Mouse (Mus musculus) left cerebral cortex, postnatal 14 days (tissue): Measurements from ENCODE around the gene Pdss2. TPM values are rescaled to one million over a fixed set of nuclear protein-coding genes. Genes with fewer than 3 reads are reported as not detected.
"Not testable (repeated sequence)": the region's sequence is repeated elsewhere in the genome, so short reads cannot be mapped to it uniquely, and the experiment has no call there.

Experiments
- DNase-seq, 2 experiments: peaks; one replicate each; pipeline ENCODE4 v3.0.0; 2021 to 2022; ENCODE audit warnings: low spot score in 2 of 2, mixed read lengths in 1 of 2
- intact Hi-C: fragments of 180-260 bp; cut with DNase I; formaldehyde crosslinking; loops from one replicate; pipeline ENCODE4 v1.15.1; 2025
- total RNA-seq, 2 experiments: library from RNA; stranded (reverse); gene quantifications; 2 replicates each; pipeline ENCODE4 v1.2.3; 2021

The Pdss2 gene
- total RNA-seq, 2 experiments from 2014 or later = 17.6 to 18.1 TPM

DNA sequence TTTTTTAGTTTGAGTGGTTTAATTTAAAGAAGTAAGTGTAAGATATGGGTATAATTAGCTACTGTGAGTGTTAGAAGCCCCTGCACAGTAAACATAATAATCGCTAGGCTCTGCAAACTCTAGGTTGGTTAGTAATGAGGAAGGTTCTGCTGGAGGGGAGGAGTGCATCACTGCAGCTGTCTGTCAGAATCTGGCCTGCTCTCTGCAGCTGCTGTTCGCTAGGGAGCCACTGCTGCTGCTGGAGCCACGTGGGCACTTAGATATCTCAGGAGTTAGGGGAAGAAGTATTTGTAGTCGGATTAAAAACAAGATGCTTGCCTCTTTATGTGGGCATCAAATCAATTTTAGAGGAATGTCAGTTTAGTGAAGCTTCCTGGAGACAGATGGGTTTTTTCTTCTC, 13.2 kb downstream of the Pdss2 start:
- no peak for DNase-seq
- intact Hi-C loops = no loop called here

DNA sequence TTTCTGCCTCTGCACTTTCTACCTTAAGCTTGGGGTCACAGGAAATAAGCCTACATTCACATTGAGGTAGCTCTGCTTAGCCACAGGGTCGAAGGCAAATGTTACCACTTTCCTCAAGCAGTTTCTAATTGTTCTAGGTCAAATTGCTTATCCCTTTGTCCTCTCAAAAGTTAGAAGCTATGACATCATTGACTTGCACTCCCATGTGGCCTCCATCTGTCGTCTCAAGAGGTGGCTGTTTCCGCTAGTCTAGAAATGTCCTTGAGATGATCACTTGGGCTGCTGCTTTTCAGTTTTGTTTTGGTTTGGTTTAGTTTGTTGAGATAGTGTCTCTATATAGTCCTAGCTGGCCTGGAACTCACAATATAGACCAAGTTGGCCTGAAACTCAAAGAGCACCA, 13.7 kb downstream of the Pdss2 start:
- DNase-seq = no peak
- intact Hi-C loops = no loop called here

DNA sequence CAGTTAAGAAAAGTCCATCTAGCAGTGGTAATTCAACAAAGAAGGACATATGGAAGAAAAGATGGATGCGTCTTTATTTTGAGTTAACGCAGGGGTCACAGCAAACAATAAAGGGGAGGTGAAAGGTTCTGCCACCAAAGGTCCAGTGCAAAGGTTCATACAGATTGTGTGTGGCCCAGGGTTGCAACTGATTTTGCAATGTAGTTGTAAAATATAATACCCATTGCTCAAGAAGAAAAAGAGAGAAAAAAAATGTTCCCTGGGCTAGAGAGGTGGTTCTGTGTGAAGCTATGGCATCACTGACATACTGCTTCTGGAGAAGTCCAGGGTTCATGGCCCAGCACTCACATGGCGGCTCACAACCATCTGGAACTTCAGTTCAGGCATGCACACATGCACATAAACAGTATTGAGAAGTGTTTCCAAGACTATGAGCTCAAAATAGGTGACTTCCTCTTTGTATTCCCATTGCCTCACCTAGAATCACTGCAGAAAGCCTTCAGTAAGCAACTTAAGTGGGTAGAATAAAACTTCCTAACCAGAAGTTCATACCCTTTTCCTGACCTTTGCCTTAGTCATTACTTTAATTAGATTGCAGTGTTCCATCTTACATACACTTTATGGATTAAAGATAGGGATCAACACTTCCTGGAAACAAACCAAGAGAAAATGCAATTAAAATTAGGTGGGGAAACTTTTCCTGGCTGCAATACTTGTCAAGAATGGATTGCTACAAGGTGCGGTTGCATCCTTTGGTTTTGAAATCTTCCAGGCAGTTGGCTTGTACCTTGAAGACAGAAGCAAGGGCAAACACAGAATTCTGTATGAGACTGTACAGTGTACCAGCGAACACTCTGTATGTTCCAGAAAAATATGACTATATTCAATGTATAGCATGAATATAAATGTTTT, 14.7 kb downstream of the Pdss2 start:
- intact Hi-C loops = no loop called here
- DNase-seq = no peak

DNA sequence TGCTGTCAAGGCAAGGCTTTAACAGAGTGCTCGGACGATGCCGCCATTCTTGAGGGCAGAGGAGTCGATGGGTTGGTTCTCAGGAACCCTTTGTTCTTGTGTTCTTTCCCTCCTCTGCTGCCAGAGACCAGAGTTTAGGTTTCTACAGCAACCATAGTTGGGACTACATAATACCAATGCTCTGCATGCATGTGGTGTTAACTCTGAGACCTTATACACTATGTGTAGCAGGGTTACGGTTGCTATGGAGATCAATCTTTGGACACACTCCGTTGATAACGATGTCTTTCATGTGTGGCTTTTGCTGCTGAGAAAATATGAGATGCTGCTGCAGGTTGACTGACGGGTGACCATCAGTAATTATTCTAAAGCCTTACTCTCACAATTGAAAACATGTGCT, 20.9 kb downstream of the Pdss2 start:
- intact Hi-C loops = no loop called here
- DNase-seq = no peak

DNA sequence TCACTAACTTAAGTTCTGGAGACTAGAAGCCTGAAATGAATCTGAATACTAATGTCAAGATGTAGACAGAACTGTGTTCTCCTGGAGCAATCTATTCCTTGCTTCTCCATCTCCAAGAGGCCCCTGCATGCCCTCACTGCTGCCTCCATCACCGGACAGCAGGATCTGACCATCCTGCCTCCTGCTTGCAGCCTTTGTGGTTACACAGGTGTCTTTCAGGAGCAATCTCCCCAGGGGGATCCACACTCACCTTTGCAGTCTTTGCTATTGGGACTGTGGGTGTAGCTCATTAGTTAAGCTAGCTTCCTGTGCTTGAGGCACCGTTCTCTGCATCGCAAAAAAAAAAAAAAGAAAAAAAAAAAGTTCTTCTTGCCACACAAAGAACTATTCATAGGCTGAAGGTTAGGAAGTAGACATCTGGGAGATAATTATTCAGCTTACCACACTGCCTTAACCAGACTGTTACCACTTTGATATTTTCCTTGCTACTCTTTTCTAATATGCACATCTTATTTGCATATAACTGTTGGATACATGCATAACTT, 23.0 kb downstream of the Pdss2 start:
- no peak for DNase-seq
- intact Hi-C loops = no loop called here

DNA sequence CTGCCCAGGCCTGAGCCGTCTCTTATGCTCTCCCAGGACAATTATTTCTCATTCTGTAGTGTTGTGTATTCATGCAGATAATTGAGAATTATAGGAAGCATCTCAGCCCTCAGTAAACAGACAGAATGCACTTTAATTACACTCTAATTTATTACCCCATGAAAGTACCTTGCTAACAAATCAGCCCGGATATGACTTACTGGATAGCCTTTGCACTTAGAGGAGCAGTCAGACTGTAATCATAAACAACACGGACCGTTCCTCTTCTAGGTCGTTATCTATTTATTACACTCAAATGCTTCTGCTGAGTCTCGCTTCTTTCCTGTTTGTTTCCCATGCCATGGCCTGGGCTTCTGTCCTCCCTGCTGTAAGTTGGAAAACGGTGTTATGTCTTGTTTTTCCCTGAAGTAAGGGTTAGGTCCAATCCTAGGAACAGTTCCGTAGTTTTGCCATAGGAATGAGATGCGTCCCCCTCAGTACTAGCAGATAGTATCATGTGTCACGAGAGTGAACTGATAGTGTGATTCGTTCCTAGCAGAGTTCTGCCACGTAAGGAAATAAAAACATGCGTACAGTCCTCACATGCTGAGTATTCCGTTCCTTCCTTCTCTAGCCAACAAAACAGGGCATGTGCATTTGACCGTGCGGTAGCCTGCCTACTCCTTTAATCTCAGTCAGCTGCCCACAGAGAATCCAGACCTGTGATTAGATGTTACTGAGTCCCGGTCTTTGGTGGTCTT, 24.3 kb downstream of the Pdss2 start:
- no peak for DNase-seq
- intact Hi-C loops = no loop called here

DNA sequence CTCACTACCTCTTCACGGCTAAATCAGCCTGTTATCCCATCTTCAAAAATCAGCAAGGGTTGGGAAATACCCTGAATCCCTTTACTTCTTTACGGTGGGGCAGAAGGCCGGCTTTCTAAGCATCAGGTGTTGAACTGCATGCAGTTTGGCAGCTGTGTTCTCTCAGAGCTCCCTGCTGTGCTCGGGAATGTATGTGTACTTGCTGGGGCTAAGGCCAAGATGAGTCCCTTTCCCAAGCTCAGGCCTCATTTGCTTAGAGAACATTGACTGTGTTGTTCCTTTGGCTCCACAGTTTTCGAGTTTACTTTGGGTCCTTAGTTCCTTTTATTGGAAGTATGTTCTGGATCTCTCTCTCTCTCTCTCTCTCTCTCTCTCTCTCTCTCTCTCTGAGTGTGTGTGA, 26.7 kb downstream of the Pdss2 start:
- intact Hi-C loops = no loop called here
- DNase-seq = no peak

DNA sequence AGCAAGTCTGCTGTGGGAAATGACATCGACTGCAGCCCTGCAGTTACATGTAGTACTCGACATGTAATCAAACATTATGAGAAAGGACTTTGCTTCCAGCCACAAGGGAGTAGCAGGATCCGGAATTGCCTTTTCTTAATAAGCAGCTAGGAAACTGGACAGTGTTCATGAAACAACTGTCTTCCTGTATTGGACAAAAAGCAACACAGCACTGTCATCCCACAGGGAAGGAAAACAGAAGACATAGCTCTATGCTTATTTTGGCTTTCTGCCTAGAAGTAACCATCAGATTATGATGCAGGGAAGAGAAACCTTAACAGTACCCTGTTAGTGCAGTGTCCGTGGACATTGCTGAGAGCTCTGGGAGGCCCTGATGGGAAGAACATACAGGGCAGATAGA, 31.0 kb downstream of the Pdss2 start:
- no peak for DNase-seq

DNA sequence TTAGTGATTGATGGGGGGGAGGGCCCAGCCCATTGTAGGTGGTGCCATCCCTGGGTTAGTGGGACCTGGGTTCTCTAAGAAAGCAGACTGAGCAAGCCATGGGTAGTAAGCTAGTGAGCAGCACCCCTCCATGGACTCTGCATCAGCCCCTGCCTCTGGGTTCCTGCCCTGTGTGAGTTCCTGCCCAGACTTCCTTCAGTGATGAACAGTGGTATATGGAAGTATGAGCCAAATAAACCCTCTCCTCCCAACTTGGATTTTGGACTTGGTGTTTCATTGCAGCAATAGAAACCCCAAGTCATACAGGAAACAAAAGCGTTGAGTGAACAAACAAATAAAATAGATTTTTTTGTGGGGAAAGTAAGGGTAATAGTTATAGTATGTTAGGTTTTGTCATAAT, 35.7 kb downstream of the Pdss2 start:
- intact Hi-C loops, DNase-seq: not testable (repeated sequence)

More for the DNA sequence above, 31.0 kb downstream of the Pdss2 start:
- intact Hi-C loops = no loop called here

DNA sequence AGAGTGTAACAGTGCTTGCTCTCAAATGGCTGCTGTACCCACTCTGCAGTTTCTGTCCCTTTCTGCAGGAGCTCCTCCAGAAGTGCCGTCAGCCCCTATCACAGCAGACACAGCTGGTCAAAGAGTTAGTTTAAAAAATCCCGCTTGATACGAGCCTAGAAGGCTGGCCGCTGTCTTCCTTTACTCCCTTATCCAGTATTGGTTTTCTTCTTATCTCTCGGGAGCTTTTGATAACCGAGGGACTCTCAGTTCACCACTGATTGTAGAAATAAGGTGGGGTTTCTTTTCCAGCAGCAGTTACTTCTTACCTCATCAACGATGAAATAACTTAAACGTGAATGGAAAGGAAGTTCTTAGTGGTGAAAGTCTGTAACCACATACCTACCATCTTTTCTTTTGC, 36.2 kb downstream of the Pdss2 start:
- intact Hi-C loops, DNase-seq: not testable (repeated sequence)

DNA sequence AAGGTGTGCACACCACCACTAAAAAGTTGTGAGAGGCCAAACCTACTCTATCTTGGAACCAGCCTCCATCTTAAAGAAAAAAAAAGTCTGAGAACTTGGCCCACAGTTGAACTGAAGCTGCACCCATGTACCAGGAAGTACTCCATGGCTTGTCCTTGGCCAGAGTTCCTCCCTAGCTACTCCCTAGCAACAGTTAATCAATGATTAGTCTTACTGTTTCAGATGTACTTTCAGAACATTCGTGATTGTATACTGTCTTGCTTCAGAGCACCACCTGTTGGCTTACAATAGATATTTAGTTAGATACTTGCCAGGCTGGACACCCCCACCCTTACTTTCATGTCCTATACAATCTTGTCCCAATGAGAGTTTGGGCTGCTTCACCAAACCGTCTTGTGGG, 50.0 kb downstream of the Pdss2 start:
- DNase-seq = no peak
- intact Hi-C loops = loop anchor here (10.0 kb wide), 1 partner anchor 47 kb away; the partner anchor contains the start of gene Pdss2

DNA sequence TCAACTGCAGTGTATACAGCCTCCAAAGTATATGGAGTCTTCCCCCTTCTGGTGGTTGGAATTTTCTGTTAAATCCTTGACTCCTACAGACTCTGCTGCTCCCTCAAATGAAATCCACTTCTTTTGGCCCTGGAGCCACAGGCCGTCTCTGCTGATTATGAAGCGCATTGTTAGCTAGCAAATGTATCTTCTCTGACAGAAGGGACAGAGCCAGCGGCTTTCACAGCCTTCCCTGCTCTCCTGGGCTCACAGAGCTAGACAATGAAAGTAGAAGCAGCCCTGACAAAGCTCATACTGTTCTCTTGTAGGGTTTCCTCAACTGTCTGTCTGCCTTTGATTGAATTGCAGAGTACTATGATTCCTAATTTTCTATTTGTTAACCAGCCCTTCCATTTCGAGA, 51.1 kb downstream of the Pdss2 start:
- intact Hi-C loops = loop anchor here (10.0 kb wide), 1 partner anchor 48 kb away; the partner anchor contains the start of gene Pdss2
- no peak for DNase-seq

DNA sequence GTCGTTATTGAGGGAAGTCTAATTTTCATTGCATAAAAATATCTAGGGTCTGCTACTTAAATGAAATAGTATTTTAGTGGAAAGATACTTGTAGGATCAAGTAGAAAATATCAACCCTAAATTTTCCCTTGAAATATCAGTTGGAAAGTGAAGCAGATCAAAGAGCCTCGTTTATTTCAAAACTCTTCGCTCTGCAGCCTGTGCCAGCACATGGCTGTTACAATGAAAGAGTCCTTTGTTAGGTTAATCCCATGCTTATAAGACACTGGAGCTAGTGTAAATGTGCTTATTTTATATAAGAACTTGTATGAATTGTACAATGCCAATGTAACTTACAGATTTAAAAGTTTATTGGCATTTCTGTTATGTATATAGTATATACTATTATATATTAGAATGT, 51.8 kb downstream of the Pdss2 start:
- intact Hi-C loops = loop anchor here (10.0 kb wide), 1 partner anchor 48 kb away; the partner anchor contains the start of gene Pdss2
- DNase-seq = no peak

DNA sequence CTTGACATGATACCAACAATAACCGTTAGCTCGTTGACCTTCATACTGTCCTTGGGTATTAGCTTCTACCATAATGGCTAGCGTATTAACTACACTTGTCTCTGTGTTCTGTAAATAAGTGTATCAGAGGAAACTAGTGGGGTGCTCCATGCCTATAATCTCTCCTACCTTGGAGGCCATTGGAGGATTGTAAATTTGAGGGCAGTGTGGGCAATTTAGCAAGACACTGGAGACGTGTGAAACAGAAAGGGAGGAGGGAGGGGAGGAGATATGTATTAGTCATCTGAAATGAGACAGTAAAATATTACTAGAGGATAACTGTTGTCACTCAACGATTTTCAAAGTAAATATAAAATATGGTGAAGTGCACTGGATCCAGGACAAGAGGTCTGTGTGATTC, 54.2 kb downstream of the Pdss2 start:
- DNase-seq = no peak
- intact Hi-C loops = loop anchor here (10.0 kb wide), 1 partner anchor 51 kb away; the partner anchor contains the start of gene Pdss2

DNA sequence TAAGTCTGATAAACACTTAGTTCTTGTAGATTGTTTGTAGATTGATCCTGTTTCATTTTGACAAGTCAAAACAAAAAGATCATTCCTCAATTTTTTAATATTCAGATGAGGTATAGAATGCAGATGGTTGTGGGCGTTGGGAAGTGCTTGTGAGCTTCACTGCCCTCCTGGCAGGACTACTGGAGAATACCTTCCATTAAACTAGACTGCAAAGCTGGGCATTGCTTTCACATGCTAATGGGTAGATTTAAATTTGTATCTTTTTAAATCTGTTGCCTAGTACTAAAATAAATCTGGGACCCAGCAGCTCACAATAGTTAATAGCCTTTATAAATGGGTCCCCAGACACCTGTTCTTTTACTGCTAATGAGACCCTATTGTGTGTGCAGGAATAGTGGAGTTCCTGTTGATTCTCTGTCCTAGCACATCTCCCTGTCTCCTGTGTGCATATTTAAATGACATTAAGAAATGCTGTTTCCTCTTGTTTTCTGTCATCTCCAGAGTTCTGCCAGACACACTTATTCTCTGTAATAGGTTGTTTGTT, 54.9 kb downstream of the Pdss2 start:
- intact Hi-C loops = loop anchor here (10.0 kb wide), 1 partner anchor 51 kb away; the partner anchor contains the start of gene Pdss2
- DNase-seq = no peak

DNA sequence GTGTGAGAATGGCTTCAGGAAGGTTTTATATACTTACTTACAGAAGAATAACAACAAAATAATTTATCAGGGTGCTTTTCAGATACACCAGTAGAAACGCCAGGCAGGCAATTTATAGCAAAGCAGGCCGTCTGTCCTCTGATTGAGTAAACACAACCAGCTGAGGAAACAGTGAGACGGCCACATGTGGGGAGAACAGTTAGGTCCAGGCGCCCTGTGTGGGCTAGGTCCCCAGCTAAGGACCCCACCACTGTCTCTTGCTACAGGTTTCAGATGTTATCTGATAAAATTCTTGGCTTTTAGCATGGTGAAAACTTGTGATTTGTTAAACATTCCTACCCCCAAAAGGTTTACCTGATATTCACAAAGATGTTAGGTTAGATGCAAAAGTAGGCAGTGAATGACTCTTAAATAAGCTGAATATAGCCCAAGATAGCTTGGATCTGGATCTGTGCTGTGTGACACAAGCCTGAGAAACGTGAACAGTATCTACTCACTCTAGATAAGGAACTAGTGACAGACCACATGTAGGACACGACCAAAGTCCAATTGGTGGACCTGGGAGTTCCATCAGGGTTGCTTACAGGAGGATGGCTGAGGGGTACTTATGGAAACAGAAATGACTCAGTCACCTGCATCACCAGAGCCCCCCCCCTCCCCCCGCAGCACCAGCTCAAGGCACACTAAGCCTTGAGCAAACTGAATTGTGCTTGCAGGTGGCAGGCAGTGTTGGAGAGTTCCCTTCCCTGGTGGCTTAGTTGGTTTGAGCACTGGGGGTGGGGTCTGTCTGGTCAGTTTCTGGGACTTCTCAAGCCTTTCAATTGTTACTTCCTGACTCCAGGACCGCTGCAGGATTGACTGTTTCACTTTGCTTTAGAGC, 56.2 kb downstream of the Pdss2 start:
- intact Hi-C loops = loop anchor here (10.0 kb wide), 1 partner anchor 53 kb away; the partner anchor contains the start of gene Pdss2
- DNase-seq = no peak

DNA sequence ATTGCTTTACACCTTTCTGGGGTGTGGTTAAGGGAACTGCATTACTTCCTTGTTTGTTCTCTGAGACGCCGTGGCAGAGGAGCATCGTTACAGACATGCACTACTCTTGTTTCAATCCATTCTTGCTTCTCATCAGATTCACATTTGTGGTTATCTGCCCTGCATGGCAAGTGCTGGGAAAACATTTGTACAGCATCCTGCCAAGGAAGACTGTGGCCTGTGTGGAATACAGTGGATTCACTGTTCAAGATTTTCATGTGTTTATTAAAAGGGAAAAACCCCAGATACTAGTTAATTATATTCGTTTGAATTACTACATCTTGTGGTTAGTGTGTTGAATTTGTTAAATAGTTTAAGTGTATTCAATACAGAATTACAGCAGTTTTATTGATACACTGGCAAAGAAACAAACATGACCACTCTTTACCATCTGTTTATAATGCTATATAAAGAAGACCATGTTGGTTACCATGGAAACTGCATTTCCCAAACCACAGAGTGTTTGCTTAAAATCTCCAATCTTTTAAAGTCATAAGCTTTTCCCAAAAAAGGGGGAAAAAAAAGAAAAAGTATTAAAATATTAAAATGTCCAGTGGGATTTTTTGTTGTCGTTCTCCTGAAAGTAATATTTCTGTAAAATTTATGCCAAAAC, 58.5 kb downstream of the Pdss2 start:
- peak in 1 of 2 experiments; percentile 67 for DNase-seq
- intact Hi-C loops = loop anchor here (10.0 kb wide), 1 partner anchor 55 kb away; the partner anchor contains the start of gene Pdss2

DNA sequence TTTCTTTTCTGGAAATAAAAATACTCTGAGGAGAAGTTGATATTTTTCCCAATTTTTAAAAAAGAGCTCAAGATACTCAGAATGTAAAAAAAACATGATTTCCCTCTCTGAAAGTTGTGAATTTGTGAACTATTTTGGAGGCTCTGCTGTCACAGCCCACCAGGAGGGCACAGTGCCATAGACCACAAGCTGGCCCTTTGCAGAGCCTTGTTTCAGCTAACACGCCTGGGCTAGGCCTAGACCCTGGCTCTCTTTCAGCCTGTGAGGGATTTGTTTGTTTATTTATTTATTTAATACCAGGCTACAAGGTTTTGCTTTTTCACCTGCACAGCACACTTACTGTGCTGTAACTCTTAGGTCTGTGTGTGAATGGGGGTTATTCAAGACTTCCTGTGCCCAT, 64.3 kb downstream of the Pdss2 start:
- intact Hi-C loops = no loop called here
- DNase-seq = peak in 1 of 2 experiments; percentile 27
